Mouse (Mus musculus) urinary bladder, postnatal 14 days (tissue): ENCODE measurements around the gene Tor4a.
A peak's percentile ranks its signal among the peaks of the same experiment; 100 is the strongest.

Source experiments
- DNase-seq: peaks from one replicate; pipeline ENCODE4 v3.0.0; 2021; ENCODE audit warnings: low spot score

The Tor4a gene

GRCm38 (mm10) chr2:25186575-25186930 lies 10.1 kb downstream of the Tor4a start:
- DNase-seq = no peak

- DNase-seq = peak; percentile 66
Measured at GRCm38 (mm10) chr2:25185625-25186574, 10.8 kb downstream of the Tor4a start.

- no peak for DNase-seq
Measured at GRCm38 (mm10) chr2:25184496-25184895, 12.2 kb downstream of the Tor4a start.

- no peak for DNase-seq
Measured at GRCm38 (mm10) chr2:25183336-25183735, 13.3 kb downstream of the Tor4a start.

GRCm38 (mm10) chr2:25182664-25183063 lies 14.0 kb downstream of the Tor4a start:
- DNase-seq = no peak

GRCm38 (mm10) chr2:25181891-25182397 lies 14.7 kb downstream of the Tor4a start:
- DNase-seq = no peak

- peak; percentile 56 for DNase-seq
Measured at GRCm38 (mm10) chr2:25180973-25181890, 15.5 kb downstream of the Tor4a start.

- peak; percentile 96 for DNase-seq
Measured at GRCm38 (mm10) chr2:25180478-25180903, 16.2 kb downstream of the Tor4a start, which contains the start of gene Nrarp. TSS of gene Nrarp (plus strand) at chr2:25180758.

- DNase-seq = no peak
Measured at GRCm38 (mm10) chr2:25179566-25180217, 17.0 kb downstream of the Tor4a start.

- DNase-seq = no peak
Measured at GRCm38 (mm10) chr2:25178285-25178972, 18.3 kb downstream of the Tor4a start.

GRCm38 (mm10) chr2:25177685-25178084 lies 19.0 kb downstream of the Tor4a start:
- DNase-seq = peak; percentile 46

- no peak for DNase-seq
Measured at GRCm38 (mm10) chr2:25177076-25177475, 19.6 kb downstream of the Tor4a start.

- no peak for DNase-seq
Measured at GRCm38 (mm10) chr2:25176573-25176972, 20.1 kb downstream of the Tor4a start.

GRCm38 (mm10) chr2:25175690-25176078 lies 21.0 kb downstream of the Tor4a start:
- DNase-seq = no peak

- DNase-seq = no peak
Measured at GRCm38 (mm10) chr2:25174866-25175689, 21.6 kb downstream of the Tor4a start.

- DNase-seq = no peak
Measured at GRCm38 (mm10) chr2:25173821-25174220, 22.9 kb downstream of the Tor4a start.

- DNase-seq = peak; percentile 82
Measured at GRCm38 (mm10) chr2:25172629-25173028, 24.1 kb downstream of the Tor4a start.

GRCm38 (mm10) chr2:25171769-25172153 lies 24.9 kb downstream of the Tor4a start:
- DNase-seq = no peak

- DNase-seq = no peak
Measured at GRCm38 (mm10) chr2:25171101-25171768, 25.5 kb downstream of the Tor4a start.
